Mouse (Mus musculus) liver, embryonic 12.5 days (tissue): ENCODE results near the gene Ddi2. TPM values are rescaled to one million over a fixed set of nuclear protein-coding genes. Genes with fewer than 3 reads are reported as not detected.
"Not testable (repeated sequence)": the region's sequence is repeated elsewhere in the genome, so short reads cannot be mapped to it uniquely, and the experiment has no call there.

Source experiments
- ATAC-seq: fragments of 200-750 bp; cut with Nextera tagmentation; 2 replicates; pipeline ENCODE4 v1.8.0; 2017; ENCODE audit warnings: moderate number of reproducible peaks, mild to moderate bottlenecking, moderate library complexity
- H3K27ac ChIP-seq: fragments of 300-500 bp; sonication (generic); 2 replicates; pipeline ENCODE4 v1.5.1; 2016; ENCODE audit warnings: mild to moderate bottlenecking
- H3K27me3 ChIP-seq: fragments of 300-500 bp; sonication (generic); replicated peaks from 2 replicates; pipeline ENCODE4 v1.6.1; 2016; ENCODE audit warnings: mild to moderate bottlenecking, moderate library complexity
- H3K36me3 ChIP-seq: fragments of 300-500 bp; sonication (generic); 2 replicates; pipeline ENCODE4 v1.6.1; 2016; ENCODE audit warnings: mild to moderate bottlenecking, moderate library complexity
- H3K4me1 ChIP-seq: fragments of 300-500 bp; sonication (generic); 2 replicates; pipeline ENCODE4 v1.6.1; 2016
- H3K4me2 ChIP-seq: fragments of 300-500 bp; sonication (generic); 2 replicates; pipeline ENCODE4 v1.6.1; 2016; ENCODE audit warnings: mild to moderate bottlenecking, moderate library complexity
- H3K4me3 ChIP-seq: fragments of 300-500 bp; sonication (generic); 2 replicates; pipeline ENCODE4 v1.5.1; 2016; ENCODE audit warnings: mild to moderate bottlenecking, moderate library complexity
- H3K9ac ChIP-seq: fragments of 300-500 bp; sonication (generic); 2 replicates; pipeline ENCODE4 v1.6.1; 2016; ENCODE audit warnings: mild to moderate bottlenecking, moderate library complexity
- H3K9me3 ChIP-seq: fragments of 300-500 bp; sonication (generic); replicated peaks from 2 replicates; pipeline ENCODE4 v1.6.1; 2016; ENCODE audit warnings: mild to moderate bottlenecking, moderate library complexity
- WGBS: fragments of 180-500 bp; shearing (Covaris S2); methylation state at CpG from one replicate; pipeline ENCODE4 v1.1.7; 2016; ENCODE audit not compliant: insufficient replicate concordance; 5-methylcytosine and 5-hydroxymethylcytosine counted together
- polyA plus RNA-seq: library from polyadenylated mRNA; unstranded; fragments of >200 nt; fragmentation: Nextera tagmentation; extraction: Ambion mirVana; gene quantifications from 2 replicates; pipeline ENCODE4 v1.2.1, GENCODE M21; 2016

Gene Ddi2
- 28.0 and 28.6 TPM in 2 replicates for polyA plus RNA-seq

DNA sequence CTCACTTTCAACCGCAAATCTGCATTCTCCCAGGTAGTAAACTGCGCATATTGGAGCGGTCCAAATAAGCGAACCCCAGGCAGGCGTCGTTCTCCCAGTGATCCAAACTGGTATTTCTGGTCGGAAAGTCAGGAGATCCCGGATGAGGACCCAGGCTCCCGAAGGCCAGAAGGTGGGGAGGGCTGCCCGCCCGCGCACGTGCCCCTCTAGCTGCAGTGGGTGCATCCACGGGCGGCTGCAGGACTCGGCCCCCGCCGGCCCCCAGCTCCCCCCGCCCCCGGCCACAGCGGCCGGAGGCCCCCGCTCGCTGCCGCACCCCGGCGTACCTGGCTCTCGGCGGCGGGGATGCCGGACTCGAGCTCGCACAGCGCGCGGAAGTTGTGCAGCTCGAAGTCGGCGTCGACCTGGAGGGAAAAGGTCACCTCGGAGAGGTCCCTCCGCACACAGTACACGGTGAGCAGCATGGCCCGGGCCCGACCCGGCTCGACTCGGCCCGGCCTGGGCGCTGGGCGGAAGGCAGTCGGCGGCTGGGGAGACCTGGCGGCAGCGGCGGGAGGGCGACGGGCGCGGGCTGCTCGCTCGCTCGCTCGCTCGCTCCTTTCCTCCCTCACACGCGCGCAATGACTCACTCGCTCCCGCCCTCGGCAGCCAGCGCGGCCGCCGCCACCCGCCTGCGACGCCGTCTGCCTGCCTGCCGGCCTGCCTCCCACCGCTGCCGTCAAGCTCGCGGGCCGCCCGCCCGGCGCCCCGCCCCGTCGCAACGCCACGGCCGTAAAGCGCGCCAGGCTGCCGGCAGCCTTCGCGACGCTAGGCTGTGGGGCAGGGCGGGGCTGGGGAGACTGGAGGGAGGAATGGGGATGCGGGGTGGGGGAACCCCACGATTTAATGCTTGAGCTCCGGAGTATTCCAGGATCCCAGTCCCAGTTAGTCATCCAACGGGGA, at the start of gene Ddi2:
Ddi2 (minus strand) TSS at position 689 of the 942 bp plus-strand sequence.
- H3K36me3 ChIP-seq = peaks cover 25% of the 10 kb centered on the region
- ATAC-seq = peak; percentile 88
- H3K9me3 ChIP-seq = peaks cover 5% of the 10 kb centered on the region; the same call in 1 of the 2 replicates
- peak within 1 kb of the TSS; percentile 96 for H3K4me3 ChIP-seq
- H3K27ac ChIP-seq = peak within 1 kb of the TSS; percentile 96
- no peaks in the 10 kb centered on the region for H3K27me3 ChIP-seq
- peak within 1 kb of the TSS; percentile 99 for H3K9ac ChIP-seq
- H3K4me1 ChIP-seq = peaks cover 70% of the 10 kb centered on the region
- peak within 1 kb of the TSS; percentile 93 for H3K4me2 ChIP-seq
- 2% methylated on average over 86 of the region's 105 CpGs for WGBS

DNA sequence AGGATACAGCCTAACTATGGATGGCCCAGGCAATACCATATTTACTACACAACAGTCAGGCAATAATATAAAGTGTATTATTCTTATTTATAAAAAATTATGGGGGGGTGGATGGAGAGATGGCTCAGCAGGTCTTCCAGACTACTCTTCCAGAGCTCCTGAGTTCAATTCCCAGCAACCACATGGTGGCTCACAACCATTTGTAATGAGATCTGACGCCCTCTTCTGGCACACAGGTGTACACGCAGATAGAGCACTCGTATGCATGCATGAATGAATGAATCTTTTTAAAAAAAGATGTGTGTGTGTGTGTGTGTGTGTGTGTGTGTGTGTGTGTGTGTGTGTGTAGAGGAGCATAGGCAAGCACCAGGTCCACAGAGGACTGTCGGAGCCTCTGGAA, 49.8 kb upstream of the Ddi2 start:
- H3K9me3 ChIP-seq, H3K9ac ChIP-seq, ATAC-seq, H3K4me2 ChIP-seq, H3K4me3 ChIP-seq, H3K27me3 ChIP-seq: not testable (repeated sequence)
- H3K4me1 ChIP-seq = peaks cover 49% of the 10 kb centered on the region
- H3K36me3 ChIP-seq = peaks cover 99% of the 10 kb centered on the region
- WGBS = 79% methylated on average over 4 of the region's 4 CpGs
- 0 out of 2 replicates have a peak overlapping the region, but pooled peaks have one; percentile 67 for H3K27ac ChIP-seq

DNA sequence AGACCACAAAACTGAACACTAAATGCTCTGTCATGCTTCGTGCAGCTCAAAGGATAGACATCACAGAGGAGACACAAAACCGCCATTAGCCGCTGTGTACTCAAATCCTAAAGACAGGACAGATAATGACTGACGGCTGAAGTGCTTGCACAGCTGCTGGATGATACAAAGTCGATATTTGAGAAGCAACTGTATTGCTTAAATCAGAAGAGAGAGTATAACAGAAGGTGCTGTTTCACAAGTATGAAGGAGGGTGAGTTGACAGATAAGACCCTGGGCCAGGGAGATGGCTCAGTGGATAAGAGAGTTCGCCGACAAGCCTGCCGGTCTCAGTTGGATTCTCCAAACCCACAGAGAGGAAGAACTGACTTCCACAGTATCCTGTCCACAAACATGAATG, 48.6 kb upstream of the Ddi2 start:
- Histone ChIP-seq H3K27ac (peak overlapping the region; percentile 67), H3K4me2 (no peak overlapping the region), H3K9ac (no peak overlapping the region), H3K27me3 (no peaks in the 10 kb centered on the region), H3K9me3 (no peaks in the 10 kb centered on the region), H3K4me3 (no peak overlapping the region), H3K36me3 (peaks cover 100% of the 10 kb centered on the region), H3K4me1 (peaks cover 61% of the 10 kb centered on the region)
- 25% methylated on average over 8 of the region's 8 CpGs for WGBS
- ATAC-seq = peak; percentile 8; the same call in 1 of the 2 replicates

DNA sequence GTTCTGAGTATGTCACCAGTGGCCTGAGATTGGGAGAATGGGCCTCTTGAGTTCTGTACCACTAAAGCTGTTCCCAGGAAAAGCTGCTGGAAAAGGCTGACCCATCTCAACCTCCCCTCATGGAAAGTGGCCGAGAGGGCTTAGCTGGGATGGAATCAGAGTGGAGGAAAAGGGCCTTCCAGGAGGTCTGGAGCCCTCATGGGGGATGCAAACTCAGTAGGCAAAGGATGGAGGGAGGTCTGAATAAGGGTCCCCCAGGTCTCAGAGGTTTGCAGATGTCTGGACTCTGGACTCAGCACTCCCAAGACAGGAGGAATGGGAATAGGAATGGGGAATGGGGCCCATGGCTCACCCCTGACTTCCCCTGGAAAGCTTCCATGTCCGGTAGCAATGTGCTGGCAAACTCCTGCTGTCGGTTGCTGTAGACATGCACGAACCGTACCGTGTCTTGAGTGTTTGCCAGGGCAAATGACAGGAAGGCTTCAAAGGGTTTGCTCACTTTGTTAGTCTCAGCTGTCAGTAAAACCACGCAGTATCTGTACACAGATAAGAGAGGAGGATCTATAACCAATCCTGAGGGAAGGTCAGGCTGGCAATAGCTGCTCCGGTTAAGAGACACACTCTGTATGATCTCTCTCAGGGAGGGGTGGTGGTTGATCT, 46.4 kb upstream of the Ddi2 start:
- peak overlapping the region; percentile 43 for H3K27ac ChIP-seq
- no peak for ATAC-seq
- H3K4me1 ChIP-seq = peaks cover 71% of the 10 kb centered on the region
- no peaks in the 10 kb centered on the region for H3K27me3 ChIP-seq
- no peaks in the 10 kb centered on the region for H3K9me3 ChIP-seq
- H3K36me3 ChIP-seq = peaks cover 96% of the 10 kb centered on the region
- H3K4me3 ChIP-seq = no peak overlapping the region
- 61% methylated on average over 8 of the region's 8 CpGs for WGBS
- H3K4me2 ChIP-seq = no peak overlapping the region
- H3K9ac ChIP-seq = 0 out of 2 replicates have a peak overlapping the region, but pooled peaks have one; percentile 23

DNA sequence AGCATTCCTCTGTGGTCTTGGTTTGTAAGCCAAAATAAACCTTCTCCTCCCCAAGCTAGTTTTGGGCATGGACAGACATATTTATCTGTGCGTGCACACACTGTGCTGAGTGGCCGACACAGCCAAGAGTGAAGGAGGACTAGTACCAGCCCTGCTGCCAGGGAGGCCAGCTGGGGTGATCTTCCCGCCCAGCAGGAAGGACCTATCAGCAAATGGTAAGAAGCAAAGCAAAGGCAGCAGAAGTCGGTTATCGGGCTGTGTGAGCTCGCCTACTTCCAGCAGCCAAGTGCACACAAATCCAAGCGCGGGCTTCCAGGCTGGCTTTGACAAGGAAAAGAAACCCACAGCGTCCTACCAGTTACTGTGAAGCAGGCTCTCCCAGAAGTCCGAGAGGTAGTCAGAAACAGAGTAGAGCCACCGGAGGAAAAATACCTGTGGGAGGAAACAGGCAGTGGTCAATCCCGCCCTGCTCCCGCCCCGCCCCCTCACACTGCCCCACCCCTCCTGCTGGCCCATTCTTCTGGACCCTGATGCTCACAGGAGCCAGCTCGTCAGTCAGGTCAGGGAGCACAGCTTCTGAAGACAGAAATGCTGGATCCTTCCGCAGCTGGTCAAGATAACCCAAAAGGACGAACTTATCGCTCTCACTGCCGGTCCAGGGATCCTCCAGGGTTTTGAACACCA, 44.3 kb upstream of the Ddi2 start:
- H3K9ac ChIP-seq = peak overlapping the region; percentile 59
- H3K36me3 ChIP-seq = peaks cover 96% of the 10 kb centered on the region
- peak overlapping the region; percentile 65 for H3K4me2 ChIP-seq
- no peaks in the 10 kb centered on the region for H3K9me3 ChIP-seq
- H3K4me1 ChIP-seq = peaks cover 67% of the 10 kb centered on the region
- peak overlapping the region; percentile 33 for H3K4me3 ChIP-seq
- ATAC-seq = peak; percentile 92
- no peaks in the 10 kb centered on the region for H3K27me3 ChIP-seq
- 59% methylated on average over 19 of the region's 19 CpGs for WGBS
- peak overlapping the region; percentile 91 for H3K27ac ChIP-seq

DNA sequence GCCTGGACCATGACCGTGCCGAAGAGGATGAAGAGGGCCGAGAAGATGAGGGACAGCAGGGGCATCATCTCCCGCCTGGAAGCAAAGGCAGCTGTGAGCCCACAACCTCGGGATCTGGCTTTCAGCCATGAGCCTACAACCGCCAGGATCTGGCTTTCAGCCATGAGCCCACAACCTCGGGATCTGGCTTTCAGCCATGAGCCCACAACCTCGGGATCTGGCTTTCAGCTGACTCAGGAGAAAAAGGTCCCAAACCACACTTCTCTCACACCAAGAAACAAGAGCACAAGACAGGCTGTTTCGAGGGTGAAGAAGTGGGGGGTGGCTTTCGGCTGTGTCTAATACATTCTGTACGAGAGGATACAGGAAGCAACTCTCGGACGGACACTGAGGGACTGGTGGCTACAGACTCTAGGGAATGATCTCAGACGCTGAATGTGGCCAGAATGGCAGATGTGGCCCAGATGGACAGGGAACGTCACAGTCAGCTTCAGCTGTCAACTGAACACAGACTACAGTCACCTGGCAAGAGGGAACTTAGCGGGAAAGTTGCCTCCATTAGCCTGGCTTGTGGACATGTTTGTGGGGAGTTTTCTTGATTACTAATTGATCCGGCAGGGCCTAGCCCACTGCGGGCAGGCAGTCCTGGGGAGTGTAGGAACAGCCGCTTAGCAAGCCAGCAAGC, 43.6 kb upstream of the Ddi2 start:
- H3K9ac ChIP-seq = peak overlapping the region; percentile 59
- H3K27me3 ChIP-seq = no peaks in the 10 kb centered on the region
- H3K36me3 ChIP-seq = peaks cover 96% of the 10 kb centered on the region
- H3K4me2 ChIP-seq = peak overlapping the region; percentile 65
- H3K27ac ChIP-seq = peak overlapping the region; percentile 91
- 71% methylated on average over 19 of the region's 19 CpGs for WGBS
- H3K4me1 ChIP-seq = peaks cover 60% of the 10 kb centered on the region
- H3K4me3 ChIP-seq = peak overlapping the region; percentile 33
- ATAC-seq = no peak
- H3K9me3 ChIP-seq = no peaks in the 10 kb centered on the region

DNA sequence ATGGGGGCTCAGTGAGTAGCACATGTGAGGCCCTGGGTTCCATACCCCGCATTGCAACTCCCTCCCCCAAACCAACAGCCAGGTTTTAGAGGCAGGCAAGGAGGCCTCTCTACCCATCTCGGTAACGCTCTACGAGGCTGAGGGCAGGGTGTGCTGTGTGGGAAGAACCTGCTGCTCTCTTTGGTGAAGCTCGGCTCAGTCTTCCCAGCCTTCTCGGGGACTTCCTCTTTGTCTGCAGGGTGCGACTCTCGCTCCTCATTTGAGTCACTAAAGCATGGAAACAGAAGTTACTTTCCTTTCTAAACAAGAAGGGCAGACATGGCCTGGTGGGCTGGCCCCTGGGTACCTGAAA, 43.1 kb upstream of the Ddi2 start:
- no peak for ATAC-seq
- Histone ChIP-seq H3K27me3 (no peaks in the 10 kb centered on the region), H3K36me3 (peaks cover 96% of the 10 kb centered on the region), H3K27ac (peak overlapping the region; percentile 91), H3K9me3 (no peaks in the 10 kb centered on the region), H3K4me3 (no peak overlapping the region), H3K4me2 (peak overlapping the region; percentile 65; the same call in 1 of the 2 replicates), H3K4me1 (peaks cover 55% of the 10 kb centered on the region), H3K9ac (no peak overlapping the region)
- 62% methylated on average over 8 of the region's 8 CpGs for WGBS

DNA sequence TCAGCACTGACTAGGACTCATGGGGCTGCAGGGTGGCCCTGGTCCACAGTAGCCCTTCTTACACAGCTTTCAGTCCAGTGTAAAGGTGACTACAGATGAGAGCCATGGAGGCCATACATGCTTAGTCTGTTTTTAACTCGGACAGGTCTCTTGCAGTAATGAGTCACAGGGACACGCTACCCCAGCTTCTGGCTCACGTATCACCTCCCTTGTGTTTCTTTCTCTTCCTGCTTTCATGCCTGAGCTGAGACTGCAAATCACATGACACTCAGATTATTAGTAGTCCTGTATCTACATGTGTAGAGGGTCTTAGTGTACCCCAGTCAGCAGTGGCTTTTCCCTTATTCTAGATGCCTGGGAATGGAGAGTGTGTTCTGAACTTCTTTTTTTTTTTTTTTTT, 41.8 kb upstream of the Ddi2 start:
- Histone ChIP-seq H3K36me3 (peaks cover 96% of the 10 kb centered on the region), H3K4me3 (no peak overlapping the region), H3K27ac (0 out of 2 replicates have a peak overlapping the region, but pooled peaks have one; percentile 4), H3K4me1 (peaks cover 51% of the 10 kb centered on the region), H3K9ac (no peak overlapping the region), H3K27me3 (no peaks in the 10 kb centered on the region), H3K4me2 (no peak overlapping the region), H3K9me3 (no peaks in the 10 kb centered on the region)
- WGBS = 80% methylated on average over 3 of the region's 3 CpGs
- ATAC-seq = no peak

DNA sequence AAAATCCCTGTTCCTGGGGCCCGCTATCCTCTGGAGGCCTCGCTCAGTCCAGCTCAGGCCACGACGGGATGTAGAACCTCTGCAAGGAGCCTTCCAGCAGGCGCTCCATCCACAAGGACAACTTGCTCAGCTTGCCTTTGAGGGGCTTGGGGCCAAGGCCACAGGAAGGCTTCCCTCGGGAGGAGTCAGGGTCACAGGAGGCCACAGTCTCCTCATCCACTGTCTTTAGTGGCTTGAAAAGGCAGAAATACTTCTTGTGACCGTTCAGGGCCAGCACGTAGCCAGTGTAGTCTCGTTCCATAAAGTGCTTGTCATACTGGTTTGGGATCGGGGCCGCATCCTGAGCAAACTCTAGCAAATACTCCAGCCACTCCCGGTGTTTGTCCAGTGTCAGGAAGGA, 40.3 kb upstream of the Ddi2 start:
- no peak overlapping the region for H3K4me3 ChIP-seq
- H3K4me2 ChIP-seq = no peak overlapping the region
- H3K27ac ChIP-seq = peak overlapping the region; percentile 28; the same call in 1 of the 2 replicates
- H3K36me3 ChIP-seq = peaks cover 89% of the 10 kb centered on the region
- no peaks in the 10 kb centered on the region for H3K9me3 ChIP-seq
- H3K9ac ChIP-seq = no peak overlapping the region
- peaks cover 51% of the 10 kb centered on the region for H3K4me1 ChIP-seq
- WGBS = 89% methylated on average over 12 of the region's 12 CpGs
- H3K27me3 ChIP-seq = no peaks in the 10 kb centered on the region
- ATAC-seq = no peak

DNA sequence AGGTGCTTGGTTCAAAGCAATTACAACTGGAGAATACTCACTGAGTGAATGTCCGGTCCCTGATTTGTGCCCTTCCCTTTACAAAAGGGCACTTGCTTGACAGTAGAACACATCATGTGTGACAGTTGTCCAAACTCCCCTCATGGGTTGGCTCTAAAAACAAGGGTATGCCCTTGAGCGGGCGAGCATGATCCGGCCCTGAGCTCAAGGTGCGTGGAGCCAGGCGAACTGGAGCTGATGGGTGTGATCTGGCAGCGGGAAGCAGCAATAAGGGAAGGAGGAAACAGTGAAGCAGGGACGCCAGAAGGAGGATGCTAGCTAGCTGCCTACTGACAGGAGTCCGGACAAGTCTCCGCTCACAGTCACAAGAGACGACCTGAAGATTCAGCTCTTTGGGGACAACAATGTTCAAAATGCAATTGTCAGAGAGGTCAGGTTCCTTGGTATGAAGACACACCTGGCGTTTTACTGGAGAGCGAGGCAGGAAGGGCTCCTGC, 38.9 kb upstream of the Ddi2 start:
- peak overlapping the region; percentile 28; the same call in 1 of the 2 replicates for H3K27ac ChIP-seq
- H3K9me3 ChIP-seq = no peaks in the 10 kb centered on the region
- H3K36me3 ChIP-seq = peaks cover 81% of the 10 kb centered on the region
- WGBS = 85% methylated on average over 13 of the region's 13 CpGs
- no peak for ATAC-seq
- peaks cover 51% of the 10 kb centered on the region for H3K4me1 ChIP-seq
- no peak overlapping the region for H3K9ac ChIP-seq
- H3K4me2 ChIP-seq = no peak overlapping the region
- H3K4me3 ChIP-seq = no peak overlapping the region
- no peaks in the 10 kb centered on the region for H3K27me3 ChIP-seq

DNA sequence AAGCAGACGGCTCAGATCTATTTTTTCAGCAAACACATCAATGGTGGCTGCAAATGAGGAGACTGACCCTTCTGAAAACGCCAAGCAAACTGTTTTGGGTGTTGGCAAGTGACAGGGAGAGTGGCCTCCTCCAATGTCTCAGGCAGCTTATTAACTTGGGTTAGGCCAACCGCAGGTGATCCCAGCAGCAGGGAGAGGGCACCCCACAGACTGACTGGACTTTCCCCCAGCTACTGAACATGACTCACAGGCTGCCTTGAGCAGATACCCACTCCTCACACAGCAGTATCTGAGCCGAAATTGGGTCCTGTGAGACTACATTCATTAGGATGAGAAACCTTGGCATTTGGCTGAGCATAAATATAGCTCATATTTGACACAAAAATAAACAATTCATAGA, 37.7 kb upstream of the Ddi2 start:
- Histone ChIP-seq H3K4me3 (no peak overlapping the region), H3K27me3 (no peaks in the 10 kb centered on the region), H3K36me3 (peaks cover 69% of the 10 kb centered on the region), H3K4me1 (peaks cover 41% of the 10 kb centered on the region), H3K9me3 (no peaks in the 10 kb centered on the region), H3K9ac (no peak overlapping the region), H3K4me2 (no peak overlapping the region), H3K27ac (peak overlapping the region; percentile 92)
- ATAC-seq = no peak
- 68% methylated on average over 4 of the region's 4 CpGs for WGBS
